Mouse (Mus musculus): ENCODE results near the gene Rassf6.

GRCm38 (mm10) chr5:90687913-90688312 is 47.5 kb upstream of the Rassf6 start:
- TF ChIP-seq POLR2A (IDR thresholded peaks at IDR 0.05; ENCODE audit: low read depth, low read length) (no peak), CTCF (IDR thresholded peaks at IDR 0.05; ENCODE audit: borderline replicate concordance, insufficient read depth, low read length) (no peak)
